Mouse (Mus musculus): Measurements from ENCODE around the gene Senp6.

DNA sequence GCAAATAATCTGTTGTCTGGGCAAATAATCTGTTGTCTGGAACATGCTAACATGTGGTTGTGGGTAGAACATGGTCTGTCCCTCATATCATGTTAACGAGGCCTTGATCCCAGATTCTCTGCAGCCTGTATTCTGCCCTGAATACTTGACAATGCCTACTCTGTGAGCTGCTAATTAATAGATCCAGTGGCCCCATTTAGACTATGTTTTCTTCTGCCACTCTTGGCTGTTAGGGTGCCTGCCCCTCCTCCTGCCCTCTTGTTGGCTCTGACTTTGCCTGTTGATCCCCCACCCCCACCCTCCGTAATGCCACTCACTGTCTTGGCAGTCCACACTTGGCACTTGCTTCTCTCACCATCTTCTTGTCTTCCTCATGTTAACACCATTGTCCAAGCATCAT is 112.0 kb downstream of the Senp6 start:
- TF ChIP-seq CTCF (IDR thresholded peaks at IDR 0.05; ENCODE audit: control insufficient read depth, insufficient read depth, low read length) (no peak), POLR2A (IDR thresholded peaks at IDR 0.05; ENCODE audit: borderline replicate concordance, control insufficient read depth, low read depth, low read length) (no peak)
